Mouse (Mus musculus) cerebellum, adult 9-11 months (tissue): Measurements from ENCODE around the gene Olfr460.
"Not testable (repeated sequence)": the region's sequence is repeated elsewhere in the genome, so short reads cannot be mapped to it uniquely, and the experiment has no call there.

ENCODE experiments used
- DNase-seq: peaks from one replicate; pipeline ENCODE4 v3.0.0; 2022

The Olfr460 gene

GRCm38 (mm10) chr6:40569187-40569586 is at the start of gene Olfr460:
Olfr460 (plus strand) TSS chr6:40569487.
- no peak for DNase-seq

GRCm38 (mm10) chr6:40544690-40545089 is 24.6 kb upstream of the Olfr460 start:
- no peak for DNase-seq

- no peak for DNase-seq
These were observed 14.3 kb upstream of the Olfr460 start, which contains the start of gene Olfr461 for GRCm38 (mm10) chr6:40554950-40555349. Olfr461 (minus strand) TSS chr6:40555050.

DNA sequence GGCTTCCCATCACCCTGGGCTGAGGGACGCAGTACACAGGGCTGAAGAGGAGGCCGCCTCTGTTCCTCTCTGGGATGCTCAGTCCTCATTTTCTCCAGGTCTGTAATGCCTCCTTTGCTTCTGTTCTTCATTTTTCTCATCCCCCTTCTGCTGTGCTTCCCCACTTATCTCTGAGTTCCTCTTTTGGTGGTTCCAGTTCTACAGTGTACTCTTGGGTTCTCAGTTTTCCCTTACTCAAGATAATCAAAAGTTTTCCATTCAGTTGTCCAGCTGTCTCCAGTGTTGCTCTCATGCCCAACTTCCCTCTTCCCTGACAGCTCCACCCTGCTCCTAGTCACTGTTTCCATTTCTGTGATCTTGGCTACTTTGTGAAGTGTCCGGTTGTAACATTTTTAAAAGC is 4.3 kb downstream of the Olfr460 start:
- DNase-seq: no peak

DNA sequence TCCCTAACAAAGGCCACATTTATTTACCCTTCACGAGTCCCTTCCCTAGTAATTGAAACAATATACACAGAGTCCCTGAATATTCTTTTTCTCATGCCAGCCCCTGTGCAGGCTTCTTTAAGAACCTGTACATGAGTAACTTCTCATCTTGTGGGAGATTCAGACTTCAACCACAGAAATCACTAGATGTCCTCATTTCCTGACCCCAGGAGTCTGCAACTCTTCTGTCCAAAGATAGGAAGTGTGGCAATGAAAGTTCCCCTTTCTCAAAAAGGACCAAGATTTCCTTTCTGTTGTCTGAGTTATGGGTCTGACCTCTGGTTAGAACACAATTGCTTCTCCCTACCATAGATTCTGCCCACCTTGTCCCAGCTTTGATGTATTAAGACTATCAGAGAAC is 7.0 kb downstream of the Olfr460 start:
- DNase-seq: no peak

DNA sequence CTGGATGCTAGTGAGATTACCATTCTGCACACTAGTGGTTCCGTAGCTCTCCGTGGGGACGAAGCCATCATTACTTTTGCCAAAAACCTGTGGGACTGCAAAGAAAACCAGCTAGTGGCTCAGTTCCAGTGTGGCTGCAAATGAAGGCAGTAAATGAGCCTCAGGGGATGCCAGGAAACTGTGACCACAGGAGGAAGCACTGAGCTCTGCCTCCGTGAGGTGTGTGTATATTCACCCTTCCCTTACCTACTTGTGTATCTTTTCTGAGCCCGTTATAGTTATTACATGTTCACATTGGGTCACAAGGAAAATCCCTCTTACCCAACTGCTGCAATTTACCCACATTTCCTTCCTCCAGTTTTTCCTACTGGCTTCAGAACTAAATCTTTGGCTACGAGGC is 15.0 kb downstream of the Olfr460 start:
- no peak for DNase-seq

- DNase-seq: no peak
These were observed 16.4 kb downstream of the Olfr460 start, which contains the start of gene Clec5a for GRCm38 (mm10) chr6:40585645-40586044. Clec5a (minus strand) TSS chr6:40585821.

DNA sequence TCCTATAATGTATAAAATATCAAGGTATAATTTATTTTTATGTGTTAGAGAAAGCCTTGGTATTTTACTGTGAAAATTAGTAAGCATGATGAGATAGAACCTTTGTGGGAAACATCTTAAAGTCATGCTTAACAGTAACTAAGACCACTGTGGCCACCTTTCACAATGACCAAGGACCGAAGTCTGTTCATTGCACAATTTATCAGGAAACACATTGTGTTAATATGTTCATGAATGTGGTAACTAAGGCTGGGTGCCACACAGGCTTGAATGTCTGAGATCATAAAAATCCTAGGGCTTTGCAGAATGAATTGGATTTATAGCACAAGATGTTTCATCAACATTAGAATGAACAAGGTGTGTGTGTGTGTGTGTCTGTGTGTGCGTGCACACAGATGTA is 19.1 kb downstream of the Olfr460 start:
- DNase-seq: no peak

DNA sequence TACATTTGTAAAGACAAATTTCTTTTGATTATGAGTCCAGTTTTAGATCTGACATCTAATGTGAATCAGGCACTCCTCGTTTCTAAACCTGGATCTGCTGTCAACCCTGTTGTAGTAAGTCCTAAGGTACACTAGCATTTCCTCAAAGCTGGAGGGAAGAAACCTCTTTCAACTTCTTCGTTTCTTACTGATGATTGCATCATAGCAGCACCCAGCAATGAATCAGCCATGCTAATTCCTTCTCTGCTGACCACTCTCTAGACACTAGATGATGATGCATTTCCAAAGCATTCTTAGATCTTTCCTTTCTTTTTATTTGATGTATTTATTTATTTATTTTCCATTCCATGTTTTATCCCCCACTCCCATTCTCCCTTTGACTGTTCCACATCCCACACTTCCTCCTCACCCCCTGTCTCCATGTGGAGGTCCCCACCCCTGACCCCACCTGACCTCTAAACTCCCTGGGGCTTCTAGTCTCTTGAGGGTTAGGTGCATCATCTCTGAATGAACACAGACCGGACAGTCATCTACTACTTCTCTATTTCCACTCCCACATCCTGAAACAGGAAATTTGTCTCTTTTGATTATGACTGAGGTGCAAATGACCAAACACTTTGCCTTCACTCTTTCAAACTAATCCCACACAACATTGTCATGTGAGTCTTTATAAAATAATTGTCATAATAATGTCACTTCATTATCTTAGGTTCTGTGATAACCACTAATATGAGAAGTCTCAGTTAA is 25.7 kb downstream of the Olfr460 start:
- no peak for DNase-seq

DNA sequence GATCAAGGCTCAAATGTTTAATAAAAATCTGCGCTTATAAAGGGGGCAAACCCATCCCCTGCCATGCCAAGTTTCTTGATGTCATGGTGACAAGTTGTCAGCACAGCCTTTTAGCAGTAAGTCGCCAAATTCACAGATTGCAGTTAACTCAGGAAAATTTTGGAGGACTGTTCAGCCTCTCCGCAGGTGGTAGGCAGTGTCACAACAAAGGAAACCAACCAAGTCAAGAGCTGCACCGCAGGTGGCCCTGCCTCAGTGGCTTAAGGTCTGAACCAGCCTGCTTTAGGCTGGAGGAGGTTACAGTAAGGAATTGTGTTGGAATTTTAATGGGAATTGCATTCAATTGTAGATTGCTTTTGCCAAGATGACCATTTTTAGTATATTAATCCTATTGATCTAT is 29.3 kb downstream of the Olfr460 start:
- DNase-seq: not testable (repeated sequence)

DNA sequence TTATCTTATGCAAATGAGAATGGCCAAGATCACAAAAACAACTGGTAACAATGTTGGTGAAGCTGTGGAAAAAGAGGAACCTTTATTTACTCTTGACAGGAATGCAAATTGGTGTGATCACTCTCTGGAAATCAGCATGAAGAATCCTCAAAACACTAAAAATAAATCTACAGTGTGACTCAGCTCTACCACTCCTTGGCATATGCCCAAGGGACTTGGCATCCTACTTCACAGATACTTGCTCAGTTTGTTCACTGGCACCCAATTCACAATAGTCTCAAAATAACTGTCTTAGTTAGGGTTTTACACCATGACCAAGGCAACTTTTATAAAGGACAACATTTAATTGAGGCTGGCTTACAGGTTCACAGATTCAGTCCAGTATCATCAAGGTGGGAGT is 38.1 kb downstream of the Olfr460 start:
- peak; percentile 9 for DNase-seq

- DNase-seq: no peak
These were observed 41.0 kb downstream of the Olfr460 start for GRCm38 (mm10) chr6:40610244-40610643.

DNA sequence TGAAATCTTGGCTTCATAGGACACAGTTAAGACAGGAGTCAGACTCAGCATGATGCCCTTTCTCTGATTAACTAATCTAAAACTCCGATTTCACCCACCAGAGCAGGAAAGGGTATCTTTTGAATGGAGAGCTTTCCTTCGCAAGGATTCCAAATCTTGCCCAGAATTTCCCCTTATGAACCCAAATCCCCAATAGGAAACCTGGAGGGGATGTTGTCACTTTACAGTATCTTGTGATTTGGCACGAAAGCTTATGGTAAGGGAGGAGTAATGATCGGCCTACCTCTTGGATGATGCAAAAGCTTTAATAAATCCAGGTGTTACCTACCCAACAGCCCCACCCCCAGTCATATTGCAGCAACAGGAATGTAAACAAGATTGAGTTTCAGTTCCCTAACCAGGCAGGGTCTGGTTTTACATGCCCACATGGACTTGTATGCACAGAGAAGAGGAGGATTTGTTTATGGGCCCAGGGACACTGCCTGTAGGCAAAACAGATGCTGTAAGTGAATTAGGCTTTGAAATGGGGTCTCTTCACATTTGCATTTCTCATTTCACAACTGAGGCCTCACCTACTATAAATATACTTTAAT is 44.1 kb downstream of the Olfr460 start, which contains the start of gene Tas2r138:
Gene Tas2r138, minus strand, starts transcription at position 51 of the 593 bp plus-strand sequence.
- DNase-seq: no peak

GRCm38 (mm10) chr6:40617965-40618364 is 48.7 kb downstream of the Olfr460 start:
- DNase-seq: peak; percentile 13
